Mouse (Mus musculus) forebrain, embryonic 16.5 days (tissue): ENCODE data around the gene Adam23. TPM values are rescaled to one million over a fixed set of nuclear protein-coding genes. Genes with fewer than 3 reads are reported as not detected.

Experiments
- ATAC-seq: fragments of 200-750 bp; cut with Nextera tagmentation; 2 replicates; pipeline ENCODE4 v1.8.0; 2017; ENCODE audit warnings: mild to moderate bottlenecking, moderate library complexity
- H3K27ac ChIP-seq: fragments of 300-500 bp; sonication (generic); 2 replicates; pipeline ENCODE4 v1.5.1; 2014; ENCODE audit warnings: low read length, control low read depth
- H3K27me3 ChIP-seq: fragments of 300-500 bp; sonication (generic); replicated peaks from 2 replicates; pipeline ENCODE4 v1.6.1; 2014; ENCODE audit warnings: low read length; ENCODE audit not compliant: control insufficient read depth, insufficient read depth
- H3K36me3 ChIP-seq: fragments of 300-500 bp; sonication (generic); 2 replicates; pipeline ENCODE4 v1.6.1; 2014; ENCODE audit not compliant: control insufficient read depth, insufficient read depth
- H3K4me1 ChIP-seq: fragments of 300-500 bp; sonication (generic); replicated peaks from 2 replicates; pipeline ENCODE4 v1.6.1; 2014; ENCODE audit warnings: low read length; ENCODE audit not compliant: control insufficient read depth, insufficient read depth
- H3K4me2 ChIP-seq: fragments of 300-500 bp; sonication (generic); 2 replicates; pipeline ENCODE4 v1.6.1; 2014; ENCODE audit warnings: mild to moderate bottlenecking, low read length, control low read depth
- H3K4me3 ChIP-seq: fragments of 300-500 bp; sonication (generic); replicated peaks from 2 replicates; pipeline ENCODE4 v1.5.1; 2014; ENCODE audit warnings: mild to moderate bottlenecking, low read length, control low read depth
- H3K9ac ChIP-seq: fragments of 300-500 bp; sonication (generic); replicated peaks from 2 replicates; pipeline ENCODE4 v1.6.1; 2014; ENCODE audit warnings: low read depth, low read length, control low read depth
- H3K9me3 ChIP-seq: fragments of 300-500 bp; sonication (generic); 2 replicates; pipeline ENCODE4 v1.6.1; 2016; ENCODE audit warnings: low read length; ENCODE audit not compliant: control insufficient read depth
- WGBS: fragments of 180-500 bp; shearing (Covaris S2); extraction: QIAGEN DNeasy Blood & Tissue Kit; methylation state at CpG from one replicate; pipeline ENCODE4 v1.1.7; 2014; 5-methylcytosine and 5-hydroxymethylcytosine counted together
- polyA plus RNA-seq: library from polyadenylated mRNA; unstranded; fragments of >200 nt; fragmentation: Nextera tagmentation; extraction: Ambion mirVana; gene quantifications from 2 replicates; pipeline ENCODE4 v1.2.1, GENCODE M21; 2015

The Adam23 gene
- 8.0 and 12.1 TPM in 2 replicates for polyA plus RNA-seq

DNA sequence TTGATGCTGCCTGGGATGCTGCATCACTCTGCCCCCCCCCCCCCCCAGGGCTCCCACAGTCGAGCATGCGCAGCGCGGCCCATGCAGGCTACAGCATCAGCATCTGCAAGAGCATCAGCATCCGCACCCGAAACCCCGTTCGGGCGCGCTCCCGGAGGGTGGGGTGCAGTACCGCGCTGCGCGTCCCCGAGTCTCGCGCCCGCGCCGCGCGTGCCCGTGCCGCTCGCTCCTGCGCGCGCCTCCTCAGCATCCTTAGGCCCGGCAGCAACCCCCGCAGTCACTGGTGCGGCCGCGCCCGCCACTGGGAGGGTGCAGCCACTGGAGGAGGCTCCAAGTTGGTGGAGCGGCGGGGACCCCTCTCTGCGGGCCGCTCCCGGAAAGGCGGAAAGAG, at the start of gene Adam23:
Adam23 (plus strand) TSS at position 236 of the 391 bp plus-strand sequence.
- peak; percentile 90 for ATAC-seq
- Histone ChIP-seq H3K4me3 (peak within 1 kb of the TSS; percentile 88), H3K27ac (peak within 1 kb of the TSS; percentile 29), H3K36me3 (no peaks in the 10 kb centered on the region), H3K9ac (peak within 1 kb of the TSS; percentile 90), H3K9me3 (no peaks in the 10 kb centered on the region), H3K27me3 (no peaks in the 10 kb centered on the region), H3K4me2 (peak within 1 kb of the TSS; percentile 92), H3K4me1 (peaks cover 7% of the 10 kb centered on the region)
- WGBS = 0% methylated on average over 37 of the region's 41 CpGs

- no peak overlapping the region for H3K4me2 ChIP-seq
- 58% methylated on average over 5 of the region's 5 CpGs for WGBS
Measured at GRCm38 (mm10) chr1:63401130-63401529, 44.6 kb upstream of the Adam23 start.

GRCm38 (mm10) chr1:63403601-63404000, 42.1 kb upstream of the Adam23 start:
- Histone ChIP-seq H3K9me3 (no peaks in the 10 kb centered on the region), H3K4me1 (no peaks in the 10 kb centered on the region), H3K36me3 (no peaks in the 10 kb centered on the region), H3K4me2 (no peak overlapping the region), H3K4me3 (no peak overlapping the region), H3K27ac (no peak overlapping the region), H3K27me3 (no peaks in the 10 kb centered on the region), H3K9ac (no peak overlapping the region)
- ATAC-seq = no peak
- 46% methylated on average over 4 of the region's 4 CpGs for WGBS

More at GRCm38 (mm10) chr1:63401130-63401529, 44.6 kb upstream of the Adam23 start:
- no peaks in the 10 kb centered on the region for H3K4me1 ChIP-seq
- no peak overlapping the region for H3K27ac ChIP-seq
- no peaks in the 10 kb centered on the region for H3K27me3 ChIP-seq
- no peak overlapping the region for H3K4me3 ChIP-seq
- H3K36me3 ChIP-seq = no peaks in the 10 kb centered on the region
- H3K9ac ChIP-seq = no peak overlapping the region
- H3K9me3 ChIP-seq = no peaks in the 10 kb centered on the region
- ATAC-seq = peak; percentile 54; the same call in 1 of the 2 replicates

- no peak overlapping the region for H3K4me3 ChIP-seq
- H3K4me1 ChIP-seq = no peaks in the 10 kb centered on the region
- H3K9me3 ChIP-seq = no peaks in the 10 kb centered on the region
- WGBS = 81% methylated on average over 6 of the region's 6 CpGs
- no peaks in the 10 kb centered on the region for H3K36me3 ChIP-seq
- no peaks in the 10 kb centered on the region for H3K27me3 ChIP-seq
- H3K27ac ChIP-seq = no peak overlapping the region
- no peak overlapping the region for H3K9ac ChIP-seq
- no peak for ATAC-seq
- no peak overlapping the region for H3K4me2 ChIP-seq
Measured at GRCm38 (mm10) chr1:63408344-63408743, 37.3 kb upstream of the Adam23 start.

GRCm38 (mm10) chr1:63418491-63418890, 27.2 kb upstream of the Adam23 start:
- H3K36me3 ChIP-seq = no peaks in the 10 kb centered on the region
- no peaks in the 10 kb centered on the region for H3K9me3 ChIP-seq
- H3K4me1 ChIP-seq = no peaks in the 10 kb centered on the region
- no peak for ATAC-seq
- H3K27ac ChIP-seq = no peak overlapping the region
- WGBS = 85% methylated on average over 8 of the region's 8 CpGs
- no peak overlapping the region for H3K4me2 ChIP-seq
- no peak overlapping the region for H3K9ac ChIP-seq
- H3K27me3 ChIP-seq = no peaks in the 10 kb centered on the region
- no peak overlapping the region for H3K4me3 ChIP-seq

GRCm38 (mm10) chr1:63430668-63431067, 15.0 kb upstream of the Adam23 start:
- no peaks in the 10 kb centered on the region for H3K9me3 ChIP-seq
- no peaks in the 10 kb centered on the region for H3K27me3 ChIP-seq
- H3K9ac ChIP-seq = no peak overlapping the region
- H3K4me2 ChIP-seq = no peak overlapping the region
- ATAC-seq = no peak
- no peak overlapping the region for H3K4me3 ChIP-seq
- WGBS = 74% methylated on average over 6 of the region's 6 CpGs
- no peak overlapping the region for H3K27ac ChIP-seq
- no peaks in the 10 kb centered on the region for H3K36me3 ChIP-seq
- H3K4me1 ChIP-seq = no peaks in the 10 kb centered on the region; the same call in 1 of the 2 replicates

- H3K9ac ChIP-seq = no peak overlapping the region
- no peaks in the 10 kb centered on the region for H3K27me3 ChIP-seq
- H3K4me3 ChIP-seq = no peak overlapping the region
- no peaks in the 10 kb centered on the region for H3K36me3 ChIP-seq
- H3K9me3 ChIP-seq = no peaks in the 10 kb centered on the region
- no peaks in the 10 kb centered on the region; the same call in 1 of the 2 replicates for H3K4me1 ChIP-seq
- H3K27ac ChIP-seq = no peak overlapping the region
- no peak overlapping the region for H3K4me2 ChIP-seq
- 82% methylated on average over 8 of the region's 8 CpGs for WGBS
- 0 out of 2 replicates have a peak, but pooled peaks have one; percentile 20 for ATAC-seq
Measured at GRCm38 (mm10) chr1:63431166-63431565, 14.5 kb upstream of the Adam23 start.

DNA sequence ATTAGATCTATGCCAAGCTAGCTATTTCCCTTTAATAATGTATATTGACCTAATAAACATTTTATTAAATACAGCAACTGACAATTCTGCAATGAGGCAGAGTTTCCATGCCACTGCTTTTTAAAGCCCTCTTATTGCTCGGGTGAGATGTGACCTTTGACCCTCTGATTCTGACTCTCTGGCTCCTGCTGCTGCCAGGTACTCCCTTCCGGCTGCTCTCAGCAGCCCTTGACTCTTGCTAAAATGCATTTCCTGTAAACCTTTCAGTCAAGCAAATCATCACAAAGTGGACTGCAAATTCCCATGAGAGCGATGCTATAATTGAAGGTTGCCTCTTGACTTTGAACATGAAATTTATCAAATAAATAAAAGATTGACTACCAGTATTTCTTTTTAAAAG, 13.8 kb upstream of the Adam23 start:
- Histone ChIP-seq H3K27me3 (no peaks in the 10 kb centered on the region), H3K4me3 (no peak overlapping the region), H3K36me3 (no peaks in the 10 kb centered on the region), H3K4me1 (no peaks in the 10 kb centered on the region; the same call in 1 of the 2 replicates), H3K4me2 (no peak overlapping the region), H3K9ac (no peak overlapping the region), H3K9me3 (no peaks in the 10 kb centered on the region), H3K27ac (no peak overlapping the region)
- WGBS = 61% methylated on average over 3 of the region's 3 CpGs
- no peak for ATAC-seq

GRCm38 (mm10) chr1:63434052-63434451, 11.6 kb upstream of the Adam23 start:
- no peak overlapping the region for H3K4me2 ChIP-seq
- no peak for ATAC-seq
- H3K27ac ChIP-seq = no peak overlapping the region
- 71% methylated on average over 7 of the region's 7 CpGs for WGBS
- H3K9ac ChIP-seq = no peak overlapping the region
- H3K27me3 ChIP-seq = no peaks in the 10 kb centered on the region
- H3K4me3 ChIP-seq = no peak overlapping the region
- no peaks in the 10 kb centered on the region for H3K36me3 ChIP-seq
- H3K9me3 ChIP-seq = no peaks in the 10 kb centered on the region
- H3K4me1 ChIP-seq = no peaks in the 10 kb centered on the region; the same call in 1 of the 2 replicates

- no peaks in the 10 kb centered on the region for H3K36me3 ChIP-seq
- no peak overlapping the region for H3K27ac ChIP-seq
- no peaks in the 10 kb centered on the region; the same call in 1 of the 2 replicates for H3K4me1 ChIP-seq
- no peak overlapping the region for H3K9ac ChIP-seq
- ATAC-seq = no peak
- H3K4me3 ChIP-seq = no peak overlapping the region
- WGBS = 66% methylated on average over 3 of the region's 3 CpGs
- no peaks in the 10 kb centered on the region for H3K27me3 ChIP-seq
- H3K9me3 ChIP-seq = no peaks in the 10 kb centered on the region
- no peak overlapping the region for H3K4me2 ChIP-seq
Measured at GRCm38 (mm10) chr1:63437529-63437928, 8.2 kb upstream of the Adam23 start.
